Mouse (Mus musculus) cortical plate, adult 2 months (tissue): ENCODE measurements around the gene Plod1.

Experiments used
- CTCF ChIP-seq: fragments of 200-500 bp; IDR thresholded peaks from 2 replicates; pipeline ENCODE4 v1.5.1; 2011; ENCODE audit warnings: mild to moderate bottlenecking, control low read depth, low read length; ENCODE audit not compliant: insufficient read depth; ENCODE audit errors: extremely low read depth
- POLR2A ChIP-seq: fragments of 200-500 bp; IDR thresholded peaks from 2 replicates; pipeline ENCODE4 v1.6.1; 2011; ENCODE audit warnings: mild to moderate bottlenecking, low read length, control low read depth; ENCODE audit not compliant: insufficient read depth; ENCODE audit errors: extremely low read depth

GRCm38 (mm10) chr4:147918459-147919121 lies 18.0 kb downstream of the Plod1 start:
- TF ChIP-seq CTCF (peak; percentile 52), POLR2A (no peak)
